Mouse (Mus musculus) erythroid progenitor cell, adult 5-6 weeks (primary cell): ENCODE measurements around the gene Prss21. TPM values are rescaled to one million over a fixed set of nuclear protein-coding genes. Genes with fewer than 3 reads are reported as not detected.

Experiments
- ATAC-seq: replicated peaks from 2 replicates; pipeline ENCODE4 v1.8.0; 2016; ENCODE audit warnings: moderate number of reproducible peaks, mild to moderate bottlenecking, moderate TSS enrichment, inconsistent platforms; ENCODE audit not compliant: poor library complexity, low FRiP score, severe bottlenecking
- total RNA-seq, 2 experiments: library from RNA; stranded (forward) in 1 of 2; stranded (reverse) in 1 of 2; fragments of 150-400 nt in 1 of 2; fragments of 186-747, 209-891 nt in 1 of 2; gene quantifications; 2 replicates each; pipeline versions ENCODE4 v1.2.3 to v1.2.4; 2015 to 2017; ENCODE audit warnings: low replicate concordance in 2 of 2

Gene Prss21
- not detected in 2 replicates for total RNA-seq (2015; ENCODE audit: low replicate concordance)
- total RNA-seq (2017; ENCODE audit: low replicate concordance): not detected in 2 replicates

DNA sequence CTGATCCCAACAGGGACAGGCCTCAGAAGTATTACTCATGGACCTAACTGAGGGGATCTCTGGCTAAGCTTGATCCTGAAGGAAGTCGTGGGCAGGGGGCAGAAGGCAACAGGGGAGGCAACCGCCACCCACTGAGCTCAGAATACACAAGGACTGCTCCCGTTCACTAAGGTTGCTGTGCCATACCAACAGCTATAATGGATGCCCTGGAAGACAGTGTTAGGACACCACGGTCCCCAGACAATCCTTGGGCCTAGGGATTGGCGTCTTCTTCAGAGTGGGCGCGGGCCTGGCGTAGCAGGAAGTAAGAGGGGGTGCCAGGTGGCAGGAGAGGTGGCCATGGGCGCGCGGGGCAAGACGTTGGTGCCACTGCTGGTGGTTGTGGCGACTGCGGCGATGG is at the start of gene Prss21:
Prss21 (plus strand) TSS at position 301 of the 400 bp plus-strand sequence.
- ATAC-seq: no peak

DNA sequence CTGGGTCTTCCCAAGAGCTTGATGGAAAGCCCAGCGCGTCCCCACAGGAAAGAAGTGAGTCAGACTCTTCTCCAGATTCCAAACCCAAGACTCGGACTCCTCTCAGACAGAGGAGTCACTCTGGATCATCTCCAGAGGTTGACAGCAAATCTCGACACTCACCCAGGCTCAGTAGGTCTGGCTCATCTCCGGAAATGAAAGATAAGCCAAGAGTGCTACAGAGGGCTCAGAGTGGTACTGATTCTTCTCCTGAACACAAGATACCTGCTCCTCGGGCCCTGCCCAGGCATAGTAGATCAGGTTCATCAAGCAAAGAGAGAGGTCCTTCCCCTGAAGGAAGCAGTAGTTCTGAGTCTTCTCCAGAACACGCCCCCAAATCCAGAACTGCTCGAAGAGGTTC is 49.3 kb upstream of the Prss21 start:
- no peak for ATAC-seq

DNA sequence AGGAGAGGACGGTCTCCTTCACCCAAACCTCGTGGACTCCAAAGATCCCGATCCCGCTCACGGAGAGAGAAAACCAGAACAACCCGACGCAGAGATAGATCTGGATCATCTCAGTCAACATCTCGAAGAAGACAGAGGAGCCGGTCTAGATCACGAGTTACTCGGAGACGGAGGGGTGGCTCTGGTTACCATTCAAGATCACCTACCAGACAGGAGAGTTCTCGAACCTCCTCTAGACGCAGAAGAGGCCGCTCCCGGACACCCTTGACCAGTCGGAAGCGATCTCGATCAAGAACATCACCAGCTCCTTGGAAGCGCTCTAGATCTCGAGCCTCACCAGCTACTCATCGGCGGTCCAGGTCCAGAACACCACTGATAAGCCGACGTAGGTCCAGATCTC is 48.6 kb upstream of the Prss21 start:
- ATAC-seq: no peak

DNA sequence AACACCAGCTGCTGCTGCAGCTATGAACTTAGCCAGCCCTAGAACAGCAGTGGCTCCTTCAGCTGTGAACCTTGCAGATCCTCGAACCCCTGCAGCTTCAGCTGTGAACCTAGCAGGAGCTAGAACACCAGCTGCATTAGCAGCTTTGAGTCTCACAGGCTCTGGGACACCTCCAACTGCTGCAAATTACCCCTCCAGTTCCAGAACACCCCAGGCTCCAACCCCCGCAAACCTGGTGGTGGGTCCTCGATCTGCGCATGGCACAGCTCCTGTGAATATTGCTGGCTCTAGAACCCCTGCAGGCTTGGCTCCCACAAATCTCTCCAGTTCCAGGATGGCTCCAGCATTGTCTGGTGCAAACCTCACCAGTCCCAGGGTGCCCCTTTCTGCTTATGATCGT is 47.1 kb upstream of the Prss21 start:
- no peak for ATAC-seq

DNA sequence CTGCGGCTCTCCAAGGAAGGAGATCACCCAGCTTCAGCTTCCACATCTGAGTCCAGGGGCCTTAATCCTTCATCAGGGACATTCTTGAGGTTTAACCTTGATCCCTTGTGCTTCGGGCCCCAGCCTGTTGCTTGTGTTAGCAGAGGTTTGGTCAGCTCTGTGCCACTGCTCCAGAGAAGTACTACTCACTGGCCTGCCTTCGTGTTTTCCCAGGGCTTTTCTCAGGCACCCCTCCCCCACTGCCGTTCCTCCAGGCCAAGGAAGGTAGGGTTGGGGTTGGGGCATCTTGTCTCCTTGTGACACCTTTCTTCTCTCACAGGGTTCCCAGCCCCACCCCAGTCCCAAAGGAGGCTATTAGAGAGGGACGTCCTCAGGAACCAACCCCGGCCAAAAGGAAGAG is 45.8 kb upstream of the Prss21 start:
- no peak for ATAC-seq

DNA sequence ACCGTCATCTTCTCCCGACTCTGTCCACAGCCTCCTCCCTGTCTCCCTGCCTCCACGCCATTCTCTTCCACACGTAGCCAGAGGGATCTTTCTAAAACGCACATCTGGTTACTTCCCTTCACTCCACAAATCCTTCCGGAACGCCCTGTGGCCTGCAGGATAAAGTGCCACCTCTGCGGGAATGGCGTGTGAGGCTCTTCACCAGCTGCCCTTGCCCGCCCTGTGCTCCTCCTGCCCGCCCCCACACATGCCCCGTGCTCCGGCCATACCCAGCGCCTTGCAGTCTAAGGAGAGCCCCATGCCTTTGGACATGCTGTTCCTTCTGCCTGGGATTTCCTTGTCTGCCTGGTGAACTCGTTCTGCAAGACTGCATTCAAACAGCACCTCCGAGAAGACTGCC is 44.8 kb upstream of the Prss21 start:
- ATAC-seq: no peak

DNA sequence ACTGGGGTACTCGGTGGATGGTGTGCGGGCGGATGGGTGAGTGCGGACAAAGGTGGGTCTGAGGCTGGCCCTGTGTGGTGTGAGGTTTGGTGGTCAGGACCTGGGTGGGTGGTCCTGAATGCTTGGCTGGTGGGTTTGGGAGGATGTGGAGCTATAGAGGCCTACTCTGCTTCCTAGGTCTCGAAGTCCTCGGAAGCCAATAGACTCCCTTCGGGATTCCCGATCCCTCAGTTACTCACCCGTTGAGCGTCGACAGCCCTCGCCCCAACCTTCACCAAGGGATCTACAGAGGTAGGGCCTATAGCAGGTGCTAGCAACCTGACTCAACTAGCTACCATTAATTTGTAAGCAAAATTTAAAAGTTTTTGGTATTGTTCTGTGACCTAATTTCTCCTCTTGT is 44.2 kb upstream of the Prss21 start:
- no peak for ATAC-seq

DNA sequence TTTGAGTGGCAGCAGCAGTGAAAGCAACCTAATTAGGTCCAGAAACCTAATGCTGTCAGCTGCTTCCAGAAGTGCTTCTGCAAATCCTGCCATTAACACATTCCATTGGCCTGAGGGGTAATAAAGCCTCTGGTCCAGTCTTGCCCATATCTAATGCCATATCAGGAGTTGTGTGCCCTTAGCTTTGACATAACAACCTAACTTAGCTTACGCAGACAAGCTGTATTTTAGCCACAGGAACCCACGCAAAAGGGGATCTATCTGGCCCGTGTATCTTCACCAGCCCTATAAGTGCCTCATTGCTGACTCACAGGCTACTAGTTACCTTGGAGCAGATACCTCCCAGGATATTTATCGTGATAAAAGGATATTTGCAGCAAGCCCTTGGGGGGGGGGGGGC is 42.3 kb upstream of the Prss21 start:
- no peak for ATAC-seq

DNA sequence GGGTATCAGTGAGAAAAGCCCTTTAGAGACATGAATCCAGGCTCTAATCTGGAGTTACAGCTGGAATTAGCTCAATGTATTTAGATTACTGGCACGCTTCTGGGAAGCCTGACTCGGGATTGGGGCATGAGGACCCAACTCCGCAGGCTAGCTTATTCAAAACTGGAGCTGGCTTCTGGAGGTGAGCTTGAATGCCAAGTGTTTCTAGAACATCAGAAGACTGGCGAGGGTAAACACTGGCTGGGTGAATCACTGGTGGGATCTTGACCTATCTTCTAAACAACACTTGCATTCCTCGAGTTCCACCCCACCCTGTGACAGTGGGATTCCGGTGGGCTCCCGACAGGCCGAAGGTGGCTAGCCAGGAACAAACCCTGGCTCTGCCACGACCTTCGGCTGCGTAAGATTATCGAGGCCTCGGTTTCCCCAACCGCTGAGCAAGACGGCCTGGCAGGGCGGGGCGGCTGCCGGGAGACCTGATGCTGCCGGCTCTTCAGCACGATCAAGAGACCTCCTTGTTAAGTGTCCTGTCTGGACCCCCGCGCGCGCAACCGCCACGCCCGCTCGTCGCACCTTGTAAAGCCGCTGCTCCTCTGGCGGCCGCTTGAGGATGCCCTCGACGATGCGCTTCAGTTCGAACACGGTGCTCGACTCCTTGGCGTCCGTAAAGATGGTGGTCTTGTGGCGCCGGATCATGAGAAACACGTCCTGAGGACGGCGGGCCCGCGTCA is 39.4 kb upstream of the Prss21 start:
- peak; percentile 78 for ATAC-seq

DNA sequence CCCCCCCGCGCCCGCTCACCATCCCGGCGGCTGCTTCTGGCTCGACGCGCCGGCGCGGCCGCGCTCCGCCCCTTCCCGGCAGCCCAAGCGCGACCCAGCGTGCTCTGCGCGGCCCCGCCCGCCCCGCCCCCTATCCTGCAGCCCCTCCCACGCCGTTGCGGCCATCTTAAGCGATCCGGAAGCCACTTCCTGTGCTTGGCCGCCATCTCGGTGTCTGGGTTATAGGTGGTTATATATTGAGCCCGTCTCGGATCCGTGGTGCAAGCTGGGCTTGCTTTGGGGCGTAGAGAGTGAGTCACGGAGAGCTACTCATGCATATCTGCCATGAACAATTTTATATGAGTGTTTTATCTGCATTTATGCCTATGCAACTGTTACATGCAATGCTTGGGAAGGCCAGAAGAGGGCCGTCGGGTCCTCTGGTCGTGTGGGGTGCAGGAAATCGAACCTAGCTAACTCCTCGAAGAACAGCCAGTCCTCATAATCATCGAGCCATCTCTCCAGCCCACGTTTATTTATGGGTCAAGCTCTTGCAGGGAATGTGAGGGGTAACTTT is 38.7 kb upstream of the Prss21 start, which contains the start of gene Elob:
Elob (minus strand) TSS at position 73 of the 556 bp plus-strand sequence.
- peak; percentile 90 for ATAC-seq

DNA sequence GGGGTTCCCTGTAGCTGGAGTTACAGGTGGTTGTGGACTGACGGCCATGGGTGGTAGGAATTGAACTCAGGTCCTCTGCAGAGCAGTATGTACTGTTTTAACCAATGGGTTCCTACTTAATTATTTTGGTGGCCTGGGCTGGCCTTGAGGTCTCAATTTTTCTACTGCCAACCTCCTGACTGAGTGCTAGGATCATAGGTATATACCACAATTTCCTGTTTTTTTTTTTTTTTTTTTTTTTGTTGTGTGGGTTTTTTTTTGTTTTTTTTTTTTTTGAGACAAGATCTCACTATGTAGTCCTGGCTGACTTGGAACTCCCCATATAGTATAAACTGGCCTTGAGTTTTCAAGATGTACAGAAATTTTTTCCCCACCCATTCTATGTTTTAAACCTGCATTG is 36.7 kb upstream of the Prss21 start:
- ATAC-seq: no peak

DNA sequence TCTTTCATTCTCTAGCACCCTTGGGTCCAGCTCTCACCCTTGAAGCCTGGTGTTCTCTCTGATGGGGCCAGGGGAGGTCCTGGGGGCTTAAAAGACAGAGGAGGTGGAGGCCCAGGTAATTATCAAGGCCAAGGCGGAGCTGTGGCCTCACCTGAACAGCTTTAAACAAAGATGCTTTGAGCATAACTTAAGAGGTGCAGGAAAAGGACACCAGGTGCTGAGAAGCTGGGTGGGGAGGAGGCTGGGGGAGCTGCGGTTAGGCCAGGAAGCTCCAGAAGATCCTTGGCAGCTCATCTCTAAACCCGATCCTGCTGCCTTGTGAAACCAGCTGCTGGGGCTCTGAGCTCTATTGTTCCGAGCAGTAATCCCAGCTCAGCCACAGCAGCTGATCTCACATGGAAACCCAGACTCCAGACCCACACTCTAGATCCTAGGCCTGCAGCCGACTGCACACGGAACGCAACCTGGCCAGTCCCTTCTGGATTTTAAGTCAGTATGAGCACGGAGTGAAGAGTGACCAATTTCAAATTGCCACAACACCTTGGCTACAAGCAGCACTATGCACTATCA is 31.8 kb upstream of the Prss21 start, which contains the start of gene Prss33:
Prss33 (minus strand) TSS at position 51 of the 570 bp plus-strand sequence.
- ATAC-seq: no peak

DNA sequence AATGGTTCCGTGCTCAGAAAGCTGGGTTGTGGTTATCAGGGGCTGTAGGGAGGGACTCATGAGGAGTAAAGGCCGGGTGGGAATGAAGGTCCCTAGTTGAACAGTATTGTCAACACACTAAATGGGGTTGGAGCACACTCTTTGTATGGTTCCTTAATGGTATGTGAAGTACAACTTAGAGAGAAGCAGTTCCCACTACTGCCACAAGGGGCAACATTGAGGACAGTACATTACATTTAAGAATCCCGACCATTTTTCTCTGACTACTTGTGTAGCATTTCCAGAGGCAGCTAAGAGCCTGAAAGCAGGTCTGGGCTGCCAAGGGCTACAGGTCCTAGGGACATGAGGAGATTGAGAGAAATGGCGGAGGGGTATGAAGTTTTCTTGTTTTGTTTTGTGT is 26.7 kb upstream of the Prss21 start:
- peak; percentile 71 for ATAC-seq

DNA sequence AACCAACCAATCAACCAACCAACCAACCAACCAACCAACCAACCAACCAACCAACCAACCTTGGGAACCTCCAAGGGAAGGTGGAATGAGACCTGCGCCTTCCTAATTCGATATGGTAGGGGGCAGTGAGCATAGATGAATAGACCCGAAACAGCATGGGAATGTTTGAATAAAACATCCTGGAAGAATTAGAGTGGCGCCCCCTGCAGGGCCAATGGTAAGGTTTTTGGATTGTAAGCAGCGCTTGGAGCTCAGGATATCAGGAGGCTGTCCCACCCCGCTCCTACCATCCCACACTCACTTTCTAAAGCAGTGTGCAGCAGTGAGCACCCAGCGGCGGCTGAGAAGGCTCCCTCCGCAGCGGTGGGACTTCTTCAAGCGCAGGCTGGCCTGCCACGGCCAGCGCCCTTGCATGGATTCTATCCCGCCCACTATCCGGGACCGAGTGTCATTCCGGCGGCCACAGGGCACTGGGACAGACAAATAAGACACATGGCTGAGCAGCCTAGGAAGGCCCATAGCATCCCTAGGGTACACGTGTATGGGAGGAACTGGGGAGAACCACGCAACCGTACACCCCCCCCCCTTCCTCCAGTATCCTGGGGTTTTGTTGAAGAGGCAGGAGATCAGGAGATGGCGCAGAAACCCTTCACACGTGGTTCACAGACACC is 24.6 kb upstream of the Prss21 start:
- ATAC-seq: no peak

DNA sequence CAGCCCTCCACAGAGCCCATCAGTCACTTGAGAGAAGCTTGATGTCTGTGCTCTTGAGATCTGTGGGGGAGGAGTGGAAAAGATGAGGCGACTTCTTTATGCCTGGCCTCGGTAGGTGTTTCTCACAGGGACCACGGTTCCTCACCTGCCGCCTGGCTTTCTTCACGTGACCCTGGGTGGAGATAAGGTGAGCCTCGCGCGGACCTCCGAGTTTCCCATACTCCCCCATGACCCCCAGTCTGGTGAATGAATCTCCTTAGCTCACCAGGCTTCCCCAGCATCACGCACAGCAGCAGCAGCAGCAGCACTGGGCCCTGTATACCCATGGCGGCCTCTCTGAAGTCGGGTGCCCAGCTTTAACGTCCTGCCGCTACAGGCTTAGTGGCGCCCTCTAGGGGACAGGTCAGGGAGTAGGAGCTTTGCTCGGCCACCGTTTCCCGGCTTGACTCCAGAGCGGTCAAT is 24.0 kb upstream of the Prss21 start, which contains the start of the genes Prss32 and Prss41:
Prss32 (plus strand) TSS at position 44 of the 462 bp plus-strand sequence.
Prss41 (minus strand) TSS at position 361 of the 462 bp plus-strand sequence.
- ATAC-seq: peak; percentile 60

DNA sequence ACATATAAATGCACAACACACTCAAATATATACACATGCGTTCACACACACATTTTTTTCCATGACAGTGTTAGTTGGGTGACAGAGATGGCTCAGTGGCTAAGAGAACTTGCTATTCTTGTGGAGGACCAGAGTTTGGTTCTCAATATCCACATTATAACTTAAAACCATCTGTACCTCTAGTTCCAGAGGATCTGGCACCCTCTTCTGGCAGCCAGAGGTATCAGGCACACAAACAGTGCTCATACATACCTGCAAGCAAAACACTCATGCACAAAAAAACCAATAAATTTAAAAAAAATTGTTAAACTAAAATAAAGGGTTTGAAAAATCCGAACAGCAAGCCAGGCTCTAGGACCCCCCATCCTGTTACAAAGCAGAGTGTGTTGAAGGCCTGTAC is 17.8 kb upstream of the Prss21 start:
- ATAC-seq: no peak

DNA sequence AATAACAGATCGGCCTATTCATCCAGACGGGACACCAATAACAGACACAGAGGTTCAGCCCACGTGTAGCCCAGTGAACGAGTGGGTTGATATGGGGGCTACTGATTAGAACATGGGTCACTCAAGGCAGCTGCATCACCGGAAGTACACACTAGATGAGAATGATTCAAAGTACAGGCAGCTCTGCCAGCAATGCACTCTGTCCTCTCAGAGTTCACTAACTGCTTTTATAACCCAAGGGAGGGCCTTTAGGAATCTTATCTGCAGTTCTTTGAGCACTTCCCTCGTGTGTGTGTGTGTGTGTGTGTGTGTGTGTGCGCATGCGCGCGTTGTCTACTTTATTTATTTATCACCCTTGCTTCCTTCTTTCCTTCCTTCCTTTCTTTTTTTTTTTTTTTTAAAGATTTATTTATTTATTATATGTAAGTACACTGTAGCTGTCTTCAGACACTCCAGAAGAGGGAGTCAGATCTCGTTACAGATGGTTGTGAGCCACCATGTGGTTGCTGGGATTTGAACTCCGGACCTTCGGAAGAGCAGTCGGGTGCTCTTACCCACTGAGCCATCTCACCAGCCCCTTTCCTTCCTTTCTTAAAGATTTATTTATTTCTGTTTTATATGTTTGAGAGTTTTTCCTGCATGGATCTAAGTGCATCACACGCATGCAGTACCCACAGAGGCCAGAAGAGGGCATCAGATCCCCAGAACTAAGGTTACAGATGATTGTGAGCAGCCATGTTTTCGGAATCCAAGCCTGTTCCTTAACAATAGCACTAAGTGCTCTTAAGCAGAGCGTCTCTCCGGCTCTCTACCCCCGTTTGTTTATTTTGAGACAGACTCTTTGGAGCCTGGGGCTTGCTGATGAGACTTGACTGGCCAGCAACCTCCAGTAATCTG is 16.8 kb upstream of the Prss21 start:
- ATAC-seq: no peak

DNA sequence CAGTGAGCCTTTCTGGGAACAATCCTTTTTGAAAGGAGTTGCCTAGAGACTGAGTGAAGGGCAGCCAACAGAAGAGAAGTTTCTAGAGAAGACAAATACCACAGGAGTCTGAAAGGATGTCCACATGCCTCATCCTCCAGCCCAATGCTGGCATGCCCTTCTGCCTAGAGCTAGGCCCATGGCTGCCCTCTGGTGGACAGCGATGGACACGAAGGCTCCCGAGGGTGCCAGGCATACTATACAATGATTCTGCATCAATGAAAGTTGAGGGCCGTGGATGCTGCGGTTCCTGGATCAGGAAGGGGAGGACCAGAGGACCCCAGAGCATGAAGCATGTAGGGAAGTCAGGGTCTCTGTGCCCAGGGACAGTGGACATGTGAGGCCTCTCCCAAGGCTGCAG is 14.6 kb upstream of the Prss21 start:
- ATAC-seq: peak; percentile 80

DNA sequence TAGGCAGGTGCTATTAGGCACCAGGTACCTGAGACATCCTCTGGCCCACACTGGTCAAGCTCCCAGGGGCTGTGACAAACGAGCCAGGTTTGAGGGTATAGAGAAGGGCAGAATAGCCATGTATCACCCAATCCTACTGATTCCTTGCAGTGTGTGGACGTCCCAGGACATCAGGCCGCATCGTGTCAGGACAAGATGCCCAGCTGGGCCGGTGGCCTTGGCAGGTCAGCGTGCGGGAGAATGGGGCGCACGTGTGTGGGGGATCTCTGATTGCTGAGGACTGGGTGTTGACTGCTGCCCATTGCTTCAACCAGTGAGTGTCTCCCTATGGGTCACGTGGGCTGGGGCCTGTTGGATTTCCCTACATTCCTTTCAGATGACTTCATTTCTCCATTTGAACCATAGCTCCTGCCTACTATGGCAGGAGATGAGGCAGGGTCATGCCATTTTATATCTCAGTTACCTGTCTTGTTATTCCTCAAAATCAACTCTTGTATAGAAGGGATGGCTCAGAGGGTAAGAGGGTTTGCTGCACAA is 13.6 kb upstream of the Prss21 start:
- ATAC-seq: no peak
